ENCODE assay signal across 9 mouse cellular contexts in the genomic region with DNA sequence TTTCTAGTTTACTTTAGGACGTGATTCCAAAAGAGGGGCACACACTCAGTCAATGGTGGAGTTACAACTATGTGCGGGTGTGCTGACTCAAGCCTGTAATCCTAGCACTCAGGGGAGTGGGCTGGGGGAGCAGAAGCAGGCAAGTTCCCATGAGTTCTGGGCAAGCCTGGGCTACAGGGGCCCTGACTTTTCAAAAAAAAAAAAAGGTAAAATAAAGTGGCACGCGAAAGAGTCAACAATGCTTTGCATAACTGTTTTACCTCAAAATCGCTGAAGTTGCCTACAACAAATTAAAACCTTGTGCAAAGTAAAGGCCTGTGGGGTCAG. TPM values are rescaled to one million over a fixed set of nuclear protein-coding genes. Genes with fewer than 3 reads are reported as not detected.
A peak's percentile ranks its signal among the peaks of the same experiment; 100 is the strongest.
DNase-seq lines count a peak whose midpoint lies in the region; ATAC-seq and TF ChIP-seq lines count a peak whose summit lies in the region.
"Had no signal": no experiment of that assay in that cellular context is flagged by ENCODE, and none has a peak within 500 bp of the region (broad histone marks: within the 10 kb centered on the region; RNA-seq: fewer than 3 reads in every experiment).

No protein-coding gene starts in this region.

- H3K27ac ChIP-seq in heart, embryonic 11.5 days (ENCODE audit: low read depth, low read length): peak overlapping the region; percentile 98
- H3K27ac ChIP-seq in forebrain, embryonic 14.5 days (ENCODE audit: low read depth, low read length): peak overlapping the region; percentile 92
- H3K27ac ChIP-seq in liver, embryonic 15.5 days (replicated peaks): peak overlapping the region; percentile 82

- no peaks in the 10 kb centered on the region for H3K27me3 ChIP-seq in heart, embryonic 11.5 days (ENCODE audit: control insufficient read depth, insufficient read depth, low read length)
- H3K27me3 ChIP-seq in E14TG2a.4 (ENCODE audit: insufficient read depth, low read length): no peaks in the 10 kb centered on the region
- H3K27me3 ChIP-seq in forebrain, embryonic 14.5 days (replicated peaks; ENCODE audit: control insufficient read depth, insufficient read depth, low read length): no peaks in the 10 kb centered on the region
- 0 out of 2 replicates have a peak, but pooled peaks cover 8% of the 10 kb centered on the region for H3K27me3 ChIP-seq in liver, embryonic 15.5 days

- no peak for ATAC-seq in heart, embryonic 11.5 days (replicated peaks; ENCODE audit: insufficient number of reproducible peaks, low FRiP score, low TSS enrichment)
- no peak for ATAC-seq in forebrain, embryonic 14.5 days
- no peak for ATAC-seq in liver, embryonic 15.5 days (ENCODE audit: insufficient read depth)

- H3K4me2 ChIP-seq in heart, embryonic 11.5 days: peak overlapping the region; percentile 92
- peak overlapping the region; percentile 79 for H3K4me2 ChIP-seq in forebrain, embryonic 14.5 days (ENCODE audit: low read length)
- H3K4me2 ChIP-seq in liver, embryonic 15.5 days: peak overlapping the region; percentile 98

- no peaks in the 10 kb centered on the region for H3K9me3 ChIP-seq in heart, embryonic 11.5 days (replicated peaks; ENCODE audit: control insufficient read depth, low read length)
- H3K9me3 ChIP-seq in E14TG2a.4 (ENCODE audit: low read length): no peaks in the 10 kb centered on the region
- no peaks in the 10 kb centered on the region for H3K9me3 ChIP-seq in forebrain, embryonic 14.5 days (replicated peaks; ENCODE audit: control insufficient read depth, low read length)
- H3K9me3 ChIP-seq in liver, embryonic 15.5 days (replicated peaks): no peaks in the 10 kb centered on the region

- no peak for DNase-seq in heart, postnatal 4 days
- no peak for DNase-seq in forebrain, embryonic 14.5 days (ENCODE audit: low spot score)
- DNase-seq in embryo, embryonic 11 days: no peak
- no peak for DNase-seq in kidney, postnatal 14 days
- no peak for DNase-seq in left cerebral cortex, adult 11 months (ENCODE audit: low spot score)

- 7% methylated on average over 5 of the region's 5 CpGs for WGBS in heart, embryonic 11.5 days (ENCODE audit: insufficient replicate concordance)
- WGBS in forebrain, embryonic 14.5 days: 9% methylated on average over 5 of the region's 5 CpGs
- 4% methylated on average over 5 of the region's 5 CpGs for WGBS in liver, embryonic 15.5 days (ENCODE audit: insufficient replicate concordance)

- peak overlapping the region; percentile 72 for H3K4me3 ChIP-seq in heart, embryonic 11.5 days (ENCODE audit: low read depth, low read length)
- H3K4me3 ChIP-seq in E14TG2a.4 (replicated peaks; ENCODE audit: low read length): peak overlapping the region; percentile 98
- H3K4me3 ChIP-seq in forebrain, embryonic 14.5 days (ENCODE audit: low read depth, low read length): peak overlapping the region; percentile 96
- H3K4me3 ChIP-seq in liver, embryonic 15.5 days (replicated peaks): peak overlapping the region; percentile 79

- TF ChIP-seq CTCF in E14TG2a.4 (conservative IDR thresholded peaks at IDR 0.05; ENCODE audit: low read length): no peak

- no peaks in the 10 kb centered on the region for H3K36me3 ChIP-seq in heart, embryonic 11.5 days (ENCODE audit: control insufficient read depth, insufficient read depth, low read length)
- H3K36me3 ChIP-seq in E14TG2a.4 (ENCODE audit: insufficient read depth, low read length): peaks cover 28% of the 10 kb centered on the region
- H3K36me3 ChIP-seq in forebrain, embryonic 14.5 days (ENCODE audit: control insufficient read depth, insufficient read depth, low read length): 0 out of 2 replicates have a peak, but pooled peaks cover 3% of the 10 kb centered on the region
- H3K36me3 ChIP-seq in liver, embryonic 15.5 days (replicated peaks): no peaks in the 10 kb centered on the region

- peaks cover 15% of the 10 kb centered on the region for H3K4me1 ChIP-seq in heart, embryonic 11.5 days (ENCODE audit: control insufficient read depth, insufficient read depth, low read length)
- peaks cover 51% of the 10 kb centered on the region for H3K4me1 ChIP-seq in E14TG2a.4 (replicated peaks; ENCODE audit: low read depth, low read length)
- peaks cover 21% of the 10 kb centered on the region for H3K4me1 ChIP-seq in forebrain, embryonic 14.5 days (ENCODE audit: control insufficient read depth, insufficient read depth, low read length)
- peaks cover 26% of the 10 kb centered on the region for H3K4me1 ChIP-seq in liver, embryonic 15.5 days (replicated peaks)

- H3K9ac ChIP-seq in heart, embryonic 11.5 days (ENCODE audit: low read depth, low read length): peak overlapping the region; percentile 84
- H3K9ac ChIP-seq in forebrain, embryonic 14.5 days (ENCODE audit: low read length): peak overlapping the region; percentile 96
- peak overlapping the region; percentile 68 for H3K9ac ChIP-seq in liver, embryonic 15.5 days

RNA-seq across cellular contexts. Expression of gene Shld2, which starts 0.4 kb away (rescaled TPM):
- 6.2 and 6.9 TPM in 2 replicates for polyA plus RNA-seq in heart, embryonic 11.5 days (2014; fragmentation: Nextera tagmentation; extraction: Ambion mirVana)
- 1 to 10 TPM; 9.0 to 9.4 TPM for total RNA-seq in heart, postnatal 4 days (2021)
- 7.0 and 8.6 TPM in 2 replicates for polyA plus RNA-seq in forebrain, embryonic 14.5 days (2014; fragmentation: Nextera tagmentation; extraction: Ambion mirVana)
- 7.1 and 8.4 TPM in 2 replicates for polyA plus RNA-seq in liver, embryonic 15.5 days (2015; fragmentation: Nextera tagmentation; extraction: Ambion mirVana)

RNA-seq across cellular contexts. Expression of gene Glud1, which starts 0.7 kb away (rescaled TPM):
- polyA plus RNA-seq in heart, embryonic 11.5 days (2014; fragmentation: Nextera tagmentation; extraction: Ambion mirVana): 64.4 and 67.3 TPM in 2 replicates
- total RNA-seq in heart, postnatal 4 days (2021): 100 to 1,000 TPM; 121 to 129 TPM
- polyA plus RNA-seq in forebrain, embryonic 14.5 days (2014; fragmentation: Nextera tagmentation; extraction: Ambion mirVana): 84.0 and 94.1 TPM in 2 replicates
- polyA plus RNA-seq in liver, embryonic 15.5 days (2015; fragmentation: Nextera tagmentation; extraction: Ambion mirVana): 142 and 159 TPM in 2 replicates

RNA-seq across cellular contexts. Expression of gene Fam25c, which starts 45.4 kb away (rescaled TPM):
- not detected in 2 replicates for polyA plus RNA-seq in heart, embryonic 11.5 days (2014; fragmentation: Nextera tagmentation; extraction: Ambion mirVana)
- not detected for total RNA-seq in heart, postnatal 4 days (2021)
- not detected in 2 replicates for polyA plus RNA-seq in forebrain, embryonic 14.5 days (2014; fragmentation: Nextera tagmentation; extraction: Ambion mirVana)
- 0.25 and 0.33 TPM in 2 replicates for polyA plus RNA-seq in liver, embryonic 15.5 days (2015; fragmentation: Nextera tagmentation; extraction: Ambion mirVana)
- total RNA-seq: heart, postnatal 14 days had no signal
